Mouse (Mus musculus) bone marrow macrophage, adult 2 months (primary cell): ENCODE data around the gene Dll1.

Experiments
- CTCF ChIP-seq: IDR thresholded peaks from 2 replicates; pipeline ENCODE4 v1.5.1; 2012; ENCODE audit warnings: low read depth, mild to moderate bottlenecking, low read length, moderate library complexity
- POLR2A ChIP-seq: IDR thresholded peaks from 2 replicates; pipeline ENCODE4 v1.6.1; 2012; ENCODE audit warnings: mild to moderate bottlenecking, low read depth, low read length, borderline replicate concordance

DNA sequence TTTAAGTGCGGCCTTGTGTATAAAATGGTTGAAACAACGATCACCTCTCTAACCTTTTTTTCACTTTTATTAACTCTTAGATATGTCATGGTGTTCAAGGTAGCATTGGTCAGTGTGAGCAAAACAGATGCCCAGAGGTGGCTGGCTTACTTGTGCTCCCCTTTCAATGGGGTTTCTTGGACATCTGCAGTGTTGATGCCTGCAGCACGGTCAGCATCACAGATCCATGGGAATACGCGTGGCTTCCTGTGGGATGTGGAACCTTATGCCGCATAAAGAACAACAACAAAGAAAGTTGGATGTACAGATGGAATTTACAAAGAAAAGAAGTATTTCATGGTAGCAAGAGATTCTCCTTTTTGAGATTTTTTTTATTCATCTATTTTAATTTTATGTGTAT is 44.8 kb upstream of the Dll1 start:
- TF ChIP-seq POLR2A (no peak), CTCF (no peak)
